Mouse (Mus musculus) ES-E14 (cell line): ENCODE data around the gene Aagab.

ENCODE experiments used
- CHD2 ChIP-seq: IDR thresholded peaks from 2 replicates; pipeline ENCODE4 v1.6.1; 2014; ENCODE audit warnings: mild to moderate bottlenecking, low read depth, low read length, inconsistent platforms
- HCFC1 ChIP-seq: IDR thresholded peaks from 2 replicates; pipeline ENCODE4 v1.6.1; 2012; ENCODE audit warnings: low read length, inconsistent platforms, borderline replicate concordance; ENCODE audit not compliant: insufficient read depth
- MAFK ChIP-seq: IDR thresholded peaks from 2 replicates; pipeline ENCODE4 v1.6.1; 2014; ENCODE audit warnings: mild to moderate bottlenecking, low read depth, low read length, inconsistent platforms; ENCODE audit not compliant: insufficient read depth

DNA sequence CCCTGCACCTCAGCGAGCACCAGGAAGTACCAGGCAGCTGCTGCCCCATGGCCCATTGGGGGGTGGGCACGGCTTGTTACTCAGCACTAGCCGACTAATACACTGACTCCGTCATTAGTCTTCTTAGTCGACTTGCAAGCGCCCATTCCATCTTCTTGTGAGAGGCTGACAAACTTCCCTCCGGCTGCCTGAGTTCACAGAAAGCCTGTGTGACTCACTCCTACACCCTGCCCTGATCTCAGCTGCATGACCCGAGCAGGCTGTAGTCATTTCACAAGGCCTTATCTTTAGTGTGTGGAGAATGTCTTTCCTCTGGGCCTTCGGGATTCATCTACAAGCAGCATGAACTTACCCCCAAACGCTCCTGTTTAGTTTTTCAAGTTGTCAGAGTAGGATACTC is 72.2 kb downstream of the Aagab start:
- TF ChIP-seq CHD2 (no peak), HCFC1 (no peak), MAFK (no peak)
